Mouse (Mus musculus): ENCODE results near the gene Zfp60.

DNA sequence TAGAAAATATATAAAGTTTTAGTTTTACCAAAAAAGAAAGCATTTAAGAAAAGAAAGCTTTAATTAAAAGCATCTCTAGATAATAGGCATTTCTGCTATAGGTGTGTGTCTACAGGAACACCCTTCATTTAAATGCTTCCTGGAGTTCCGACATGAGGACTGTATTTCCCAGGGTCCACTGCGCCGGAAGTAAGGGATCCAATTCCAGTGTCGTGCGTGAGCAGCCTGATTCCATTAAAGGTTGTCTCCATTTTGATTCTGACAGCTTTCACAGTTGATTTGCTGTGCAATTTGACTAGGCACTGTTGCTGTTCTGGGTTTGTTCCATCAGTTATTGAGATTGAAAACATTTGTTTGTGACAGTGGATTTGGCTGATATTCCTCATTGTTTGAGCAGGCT is 71.8 kb downstream of the Zfp60 start:
- TF ChIP-seq POLR2A (IDR thresholded peaks at IDR 0.05; ENCODE audit: insufficient read length, low read depth) = no peak
- no peak for TF ChIP-seq MYOG (IDR thresholded peaks at IDR 0.05; ENCODE audit: control insufficient read depth in 1 of 3, insufficient read depth in 1 of 3, insufficient read length in 2 of 3, low read depth in 2 of 3)
- no peak for TF ChIP-seq CEBPB (IDR thresholded peaks at IDR 0.05; ENCODE audit: insufficient read depth, poor library complexity, severe bottlenecking)
- TF ChIP-seq REST (IDR thresholded peaks at IDR 0.05; ENCODE audit: insufficient read depth, insufficient read length) = no peak
- no peak for TF ChIP-seq E2F4 (IDR thresholded peaks at IDR 0.05; ENCODE audit: insufficient read depth)
- TF ChIP-seq USF1 (IDR thresholded peaks at IDR 0.05; ENCODE audit: low read depth) = no peak

All from myocyte (in vitro differentiated cells).